Mouse (Mus musculus) lung, postnatal 0 days (tissue): ENCODE measurements around the gene Scfd1. TPM values are rescaled to one million over a fixed set of nuclear protein-coding genes. Genes with fewer than 3 reads are reported as not detected.

ENCODE experiments used
- ATAC-seq: fragments of 200-750 bp; cut with Nextera tagmentation; 2 replicates; pipeline ENCODE4 v1.8.0; 2017; ENCODE audit warnings: moderate library complexity
- DNase-seq: peaks from one replicate; pipeline ENCODE4 v3.0.0-alpha.2; 2016; ENCODE audit warnings: low spot score
- H3K27ac ChIP-seq: fragments of 300-500 bp; sonication (generic); 2 replicates; pipeline ENCODE4 v1.5.1; 2014; ENCODE audit warnings: antibody characterized with exemption, mild to moderate bottlenecking, low read length, mixed read lengths
- H3K27me3 ChIP-seq: fragments of 300-500 bp; sonication (generic); replicated peaks from 2 replicates; pipeline ENCODE4 v1.6.1; 2014; ENCODE audit warnings: low read length, mixed read lengths; ENCODE audit not compliant: insufficient read depth
- H3K36me3 ChIP-seq: fragments of 300-500 bp; sonication (generic); 2 replicates; pipeline ENCODE4 v1.6.1; 2014; ENCODE audit warnings: low read length, mixed read lengths; ENCODE audit not compliant: insufficient read depth
- H3K4me1 ChIP-seq: fragments of 300-500 bp; sonication (generic); 2 replicates; pipeline ENCODE4 v1.6.1; 2014; ENCODE audit warnings: antibody characterized with exemption, low read depth, low read length, mixed read lengths; ENCODE audit not compliant: insufficient read depth
- H3K4me2 ChIP-seq: fragments of 300-500 bp; sonication (generic); replicated peaks from 2 replicates; pipeline ENCODE4 v1.6.1; 2014; ENCODE audit warnings: low read depth, mild to moderate bottlenecking, low read length, moderate library complexity, mixed read lengths
- H3K4me3 ChIP-seq: fragments of 300-500 bp; sonication (generic); 2 replicates; pipeline ENCODE4 v1.5.1; 2014; ENCODE audit warnings: low read depth, low read length
- H3K9ac ChIP-seq: fragments of 300-500 bp; sonication (generic); replicated peaks from 2 replicates; pipeline ENCODE4 v1.6.1; 2014; ENCODE audit warnings: low read depth, mild to moderate bottlenecking
- H3K9me3 ChIP-seq: fragments of 300-500 bp; sonication (generic); 2 replicates; pipeline ENCODE4 v1.6.1; 2016; ENCODE audit warnings: low read length, mixed read lengths
- CTCF ChIP-seq: IDR thresholded peaks from 2 replicates; pipeline ENCODE4 v1.5.1; 2016; ENCODE audit warnings: antibody characterized with exemption, mild to moderate bottlenecking
- EP300 ChIP-seq: IDR thresholded peaks from 2 replicates; pipeline ENCODE4 v1.6.1; 2016; ENCODE audit warnings: antibody characterized with exemption, mild to moderate bottlenecking, control low read depth
- WGBS: fragments of 180-500 bp; shearing (Covaris S2); extraction: QIAGEN DNeasy Blood & Tissue Kit; methylation state at CpG from one replicate; pipeline ENCODE4 v1.1.7; 2014; 5-methylcytosine and 5-hydroxymethylcytosine counted together
- polyA plus RNA-seq: library from polyadenylated mRNA; unstranded; fragments of >200 nt; fragmentation: Nextera tagmentation; extraction: Ambion mirVana; gene quantifications from 2 replicates; pipeline ENCODE4 v1.2.1, GENCODE M21; 2015

The Scfd1 gene
- polyA plus RNA-seq, 1 experiment from 2014 or later: 61.2 TPM

GRCm38 (mm10) chr12:51403987-51404586 lies 26.8 kb downstream of the Scfd1 start:
- no peak overlapping the region for H3K9ac ChIP-seq
- DNase-seq (no peak), ATAC-seq (no peak)
- H3K4me2 ChIP-seq: no peak overlapping the region
- H3K36me3 ChIP-seq: peaks cover 17% of the 10 kb centered on the region; the same call in 1 of the 2 replicates
- no peaks in the 10 kb centered on the region for H3K27me3 ChIP-seq
- 71% methylated on average over 4 of the region's 4 CpGs for WGBS
- H3K4me3 ChIP-seq: no peak overlapping the region
- H3K9me3 ChIP-seq: no peaks in the 10 kb centered on the region
- TF ChIP-seq CTCF (no peak), EP300 (no peak)
- H3K4me1 ChIP-seq: no peaks in the 10 kb centered on the region
- H3K27ac ChIP-seq: no peak overlapping the region

DNA sequence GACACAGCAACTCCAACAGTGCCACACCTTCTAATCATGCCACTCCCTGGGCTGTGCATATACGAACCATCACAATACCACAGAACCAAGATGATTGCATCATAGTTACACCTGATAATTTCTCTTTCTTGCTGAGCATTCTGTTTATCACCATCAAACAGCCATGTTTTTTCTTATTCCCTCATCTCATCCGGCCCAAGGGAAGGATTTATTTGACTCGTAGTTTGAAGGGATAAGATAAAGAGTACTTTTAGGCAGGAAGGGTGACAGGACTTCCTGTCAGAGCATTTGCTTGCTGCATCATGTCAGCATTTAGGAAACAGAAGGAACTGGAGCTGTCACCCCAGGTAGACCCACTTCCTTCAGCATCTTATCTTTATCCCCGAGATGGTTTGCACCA lies 34.1 kb downstream of the Scfd1 start:
- H3K27me3 ChIP-seq: no peaks in the 10 kb centered on the region
- no peak overlapping the region for H3K4me3 ChIP-seq
- H3K9ac ChIP-seq: no peak overlapping the region
- ATAC-seq: no peak
- H3K27ac ChIP-seq: no peak overlapping the region
- H3K36me3 ChIP-seq: peaks cover 24% of the 10 kb centered on the region
- DNase-seq: no peak
- TF ChIP-seq EP300 (no peak), CTCF (no peak)
- no peaks in the 10 kb centered on the region for H3K4me1 ChIP-seq
- no peaks in the 10 kb centered on the region for H3K9me3 ChIP-seq
- no peak overlapping the region for H3K4me2 ChIP-seq
- 62% methylated on average over 4 of the region's 4 CpGs for WGBS

DNA sequence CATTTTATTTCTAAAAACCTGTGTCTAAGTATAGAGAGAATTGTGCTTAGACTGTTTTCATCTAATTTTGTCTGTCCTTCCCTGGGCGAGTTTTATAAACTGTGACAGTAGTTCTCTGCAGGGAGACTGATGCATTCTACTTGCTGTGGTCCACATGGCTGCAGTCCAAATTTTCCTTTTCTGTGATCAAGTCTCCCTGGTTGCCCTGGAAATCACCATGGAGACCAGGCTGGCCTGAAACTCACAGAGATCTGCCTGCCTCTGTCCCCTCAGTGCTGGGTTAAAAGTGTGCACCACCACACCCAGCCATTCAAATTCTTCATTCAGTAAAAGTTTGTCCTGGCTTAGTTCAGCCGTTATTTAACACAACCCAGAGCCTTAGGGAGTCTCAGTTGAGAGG lies 60.2 kb downstream of the Scfd1 start:
- H3K36me3 ChIP-seq: peaks cover 46% of the 10 kb centered on the region; the same call in 1 of the 2 replicates
- no peak overlapping the region for H3K4me3 ChIP-seq
- no peak overlapping the region for H3K9ac ChIP-seq
- no peaks in the 10 kb centered on the region for H3K27me3 ChIP-seq
- TF ChIP-seq EP300 (no peak), CTCF (no peak)
- WGBS: 91% methylated on average over 2 of the region's 2 CpGs
- no peak overlapping the region for H3K4me2 ChIP-seq
- H3K27ac ChIP-seq: no peak overlapping the region
- no peaks in the 10 kb centered on the region for H3K9me3 ChIP-seq
- DNase-seq (no peak), ATAC-seq (no peak)
- H3K4me1 ChIP-seq: no peaks in the 10 kb centered on the region

DNA sequence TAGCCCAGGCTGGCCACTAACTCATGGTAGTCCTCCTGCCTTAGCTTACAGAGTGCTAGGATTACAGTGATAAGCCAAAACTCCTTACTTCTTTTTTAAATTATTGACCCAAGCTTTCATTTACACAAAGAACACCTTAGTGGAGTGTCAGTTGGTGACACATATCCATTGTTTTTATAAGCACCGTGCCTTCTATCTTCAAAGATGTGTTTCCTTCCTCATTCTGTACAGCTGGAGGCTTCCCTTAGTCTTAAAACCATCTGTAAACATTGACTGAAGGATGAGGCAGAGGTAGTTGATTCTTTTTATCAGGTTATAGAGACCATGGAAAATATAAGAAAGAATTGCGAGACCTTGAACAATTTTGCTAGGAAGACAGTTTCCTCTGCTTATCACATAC lies 61.0 kb downstream of the Scfd1 start:
- WGBS: 73% methylated on average over 2 of the region's 2 CpGs
- no peak overlapping the region for H3K9ac ChIP-seq
- peaks cover 43% of the 10 kb centered on the region; the same call in 1 of the 2 replicates for H3K36me3 ChIP-seq
- ATAC-seq: no peak
- TF ChIP-seq CTCF (no peak), EP300 (no peak)
- H3K4me3 ChIP-seq: no peak overlapping the region
- H3K27me3 ChIP-seq: no peaks in the 10 kb centered on the region
- no peaks in the 10 kb centered on the region for H3K9me3 ChIP-seq
- DNase-seq: no peak
- no peak overlapping the region for H3K4me2 ChIP-seq
- no peaks in the 10 kb centered on the region for H3K4me1 ChIP-seq
- no peak overlapping the region for H3K27ac ChIP-seq

DNA sequence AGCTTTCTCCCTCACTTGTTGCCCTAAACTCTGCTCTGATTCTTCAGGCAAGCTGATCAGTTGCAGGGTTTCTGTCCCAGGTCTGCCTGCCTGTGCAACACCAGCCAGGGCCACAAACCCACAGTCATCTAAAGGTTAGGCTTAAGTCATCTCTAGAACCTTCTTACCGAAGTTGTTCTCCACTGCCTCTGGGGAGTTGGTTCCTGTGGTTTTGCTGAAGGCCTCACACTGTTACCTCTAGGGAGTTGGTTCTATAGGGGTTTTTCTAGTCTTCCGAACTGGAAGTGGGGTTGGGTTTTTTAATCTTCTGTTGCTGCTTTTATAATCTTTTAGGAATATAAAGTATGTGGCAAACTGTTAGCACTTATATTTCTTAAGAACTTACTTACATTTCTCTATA lies 72.0 kb downstream of the Scfd1 start:
- H3K4me3 ChIP-seq: no peak overlapping the region
- ATAC-seq (no peak), DNase-seq (no peak)
- H3K9me3 ChIP-seq: no peaks in the 10 kb centered on the region
- no peaks in the 10 kb centered on the region for H3K27me3 ChIP-seq
- no peak overlapping the region for H3K4me2 ChIP-seq
- H3K36me3 ChIP-seq: peaks cover 22% of the 10 kb centered on the region; the same call in 1 of the 2 replicates
- no peak overlapping the region for H3K27ac ChIP-seq
- TF ChIP-seq CTCF (no peak), EP300 (no peak)
- WGBS: 88% methylated on average over 2 of the region's 2 CpGs
- H3K9ac ChIP-seq: no peak overlapping the region
- H3K4me1 ChIP-seq: no peaks in the 10 kb centered on the region

DNA sequence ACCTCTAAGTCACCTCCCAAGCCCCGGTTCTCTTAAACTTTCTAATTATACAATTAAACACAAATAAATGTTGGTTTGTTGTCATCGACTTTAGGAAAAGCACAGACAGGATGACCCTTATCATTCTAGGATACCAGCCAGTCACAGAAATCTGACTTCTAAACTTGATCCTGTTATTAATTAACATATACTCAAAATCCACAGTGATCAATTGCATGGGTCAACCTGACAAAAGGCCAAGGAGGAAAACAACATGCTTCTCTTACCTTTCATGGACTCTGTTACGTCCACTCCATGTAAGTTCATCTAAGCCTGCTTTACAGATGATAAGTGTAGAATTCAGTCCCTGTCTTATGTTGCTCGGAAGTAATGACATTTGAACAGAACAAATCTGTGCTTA lies 93.6 kb downstream of the Scfd1 start:
- Histone ChIP-seq H3K4me2 (no peak overlapping the region), H3K4me3 (no peak overlapping the region), H3K27ac (no peak overlapping the region), H3K9ac (no peak overlapping the region), H3K4me1 (no peaks in the 10 kb centered on the region), H3K27me3 (no peaks in the 10 kb centered on the region), H3K36me3 (no peaks in the 10 kb centered on the region), H3K9me3 (no peaks in the 10 kb centered on the region)
- DNase-seq (no peak), ATAC-seq (no peak)
- no peak for TF ChIP-seq CTCF
- TF ChIP-seq EP300: no peak
- WGBS: 83% methylated on average over 4 of the region's 4 CpGs

GRCm38 (mm10) chr12:51481246-51481645 lies 103.9 kb downstream of the Scfd1 start:
- WGBS: 82% methylated on average over 2 of the region's 2 CpGs
- H3K9ac ChIP-seq: no peak overlapping the region

More at GRCm38 (mm10) chr12:51481246-51481645, 103.9 kb downstream of the Scfd1 start:
- H3K4me3 ChIP-seq: no peak overlapping the region
- TF ChIP-seq EP300: no peak
- no peak overlapping the region for H3K27ac ChIP-seq
- H3K4me2 ChIP-seq: no peak overlapping the region
- ATAC-seq (no peak), DNase-seq (no peak)
- H3K27me3 ChIP-seq: no peaks in the 10 kb centered on the region
- H3K36me3 ChIP-seq: no peaks in the 10 kb centered on the region
- no peaks in the 10 kb centered on the region for H3K9me3 ChIP-seq
- H3K4me1 ChIP-seq: no peaks in the 10 kb centered on the region
